Mouse (Mus musculus) macrophage (primary cell): ENCODE results near the gene Lrsam1. TPM values are rescaled to one million over a fixed set of nuclear protein-coding genes. Genes with fewer than 3 reads are reported as not detected.
A peak's percentile ranks its signal among the peaks of the same experiment; 100 is the strongest.

Source experiments
- H3K27ac ChIP-seq: fragments of 350-480 bp; formaldehyde crosslinking; 2 replicates; pipeline ENCODE4 v1.9.0; 2021
- H3K36me3 ChIP-seq: fragments of 350-480 bp; formaldehyde crosslinking; 2 replicates; pipeline ENCODE4 v1.9.0; 2021; ENCODE audit errors: inconsistent target
- H3K4me3 ChIP-seq: fragments of 350-480 bp; formaldehyde crosslinking; 2 replicates; pipeline ENCODE4 v1.9.0; 2021; ENCODE audit errors: inconsistent target
- H3K79me2 ChIP-seq: fragments of 350-480 bp; formaldehyde crosslinking; 2 replicates; pipeline ENCODE4 v1.9.0; 2021; ENCODE audit errors: inconsistent target
- WGBS: methylation state at CpG from one replicate; pipeline ENCODE4 v1.1.7; 2026; ENCODE audit warnings: inconsistent platforms; ENCODE audit not compliant: missing documents; 5-methylcytosine and 5-hydroxymethylcytosine counted together
- polyA plus RNA-seq: library from polyadenylated mRNA; stranded (reverse); fragments of 250-400 nt; gene quantifications from 3 replicates; pipeline ENCODE4 v1.2.4, GENCODE M21; 2018; ENCODE audit warnings: inconsistent platforms

Lrsam1 gene
- polyA plus RNA-seq, 1 experiment from 2014 or later, result 12.2 TPM

GRCm38 (mm10) chr2:32981281-32981680 lies 19.9 kb upstream of the Lrsam1 start:
- Histone ChIP-seq H3K79me2 (no peaks in the 10 kb centered on the region; the same call in 1 of the 2 replicates), H3K4me3 (peak overlapping the region; percentile 55), H3K36me3 (peaks cover 5% of the 10 kb centered on the region; the same call in 1 of the 2 replicates), H3K27ac (no peak overlapping the region)
- WGBS, result 8% methylated on average over 20 of the region's 23 CpGs

- H3K4me3 ChIP-seq, result no peak overlapping the region
- H3K79me2 ChIP-seq, result no peaks in the 10 kb centered on the region; the same call in 1 of the 2 replicates
- no peak overlapping the region for H3K27ac ChIP-seq
- 98% methylated on average over 7 of the region's 7 CpGs for WGBS
- peaks cover 20% of the 10 kb centered on the region; the same call in 1 of the 2 replicates for H3K36me3 ChIP-seq
Measured at GRCm38 (mm10) chr2:32979675-32980074, 18.3 kb upstream of the Lrsam1 start.

DNA sequence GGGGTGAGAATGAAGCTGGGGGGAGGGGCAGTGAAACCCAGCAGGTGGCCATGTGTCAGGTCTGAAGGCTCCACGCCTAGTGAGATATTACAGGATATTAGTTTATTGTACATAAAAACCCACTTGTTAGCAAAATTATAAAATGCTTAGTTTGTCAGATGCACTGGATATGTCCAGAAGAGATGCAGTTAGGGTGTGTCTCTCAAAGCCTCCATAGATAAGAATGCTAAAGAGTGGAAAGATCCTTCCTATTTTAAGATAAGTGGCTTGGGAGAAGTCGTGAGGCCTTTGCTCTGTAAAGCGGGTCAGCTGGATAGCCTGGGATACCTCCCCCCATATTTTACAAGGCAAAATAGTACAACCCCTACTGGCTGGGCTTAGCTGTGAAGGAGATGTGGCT lies 17.3 kb upstream of the Lrsam1 start:
- Histone ChIP-seq H3K79me2 (no peaks in the 10 kb centered on the region; the same call in 1 of the 2 replicates), H3K36me3 (peaks cover 30% of the 10 kb centered on the region), H3K4me3 (no peak overlapping the region), H3K27ac (no peak overlapping the region)
- 92% methylated on average over 3 of the region's 3 CpGs for WGBS

DNA sequence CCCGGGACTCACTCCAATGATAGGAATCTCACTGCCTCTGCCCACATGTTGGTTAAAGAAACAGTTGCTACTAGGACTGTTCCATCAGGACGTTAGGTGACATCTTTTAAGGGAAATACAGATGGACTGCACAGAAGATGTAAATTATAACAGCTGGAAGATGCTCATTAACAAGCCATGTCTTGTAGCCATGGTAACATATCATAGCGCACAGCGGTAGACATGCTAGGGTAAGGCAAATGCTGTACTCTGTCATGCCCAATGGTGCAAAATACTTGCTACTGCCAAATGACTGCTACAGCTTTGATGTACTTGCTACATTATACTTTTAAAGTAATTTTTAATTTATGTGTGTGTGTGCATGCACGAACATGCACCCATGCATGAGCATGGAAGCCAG lies 15.7 kb upstream of the Lrsam1 start:
- no peak overlapping the region for H3K27ac ChIP-seq
- peaks cover 39% of the 10 kb centered on the region for H3K36me3 ChIP-seq
- WGBS, result 99% methylated on average over 5 of the region's 5 CpGs
- no peak overlapping the region for H3K4me3 ChIP-seq
- H3K79me2 ChIP-seq, result no peaks in the 10 kb centered on the region; the same call in 1 of the 2 replicates

DNA sequence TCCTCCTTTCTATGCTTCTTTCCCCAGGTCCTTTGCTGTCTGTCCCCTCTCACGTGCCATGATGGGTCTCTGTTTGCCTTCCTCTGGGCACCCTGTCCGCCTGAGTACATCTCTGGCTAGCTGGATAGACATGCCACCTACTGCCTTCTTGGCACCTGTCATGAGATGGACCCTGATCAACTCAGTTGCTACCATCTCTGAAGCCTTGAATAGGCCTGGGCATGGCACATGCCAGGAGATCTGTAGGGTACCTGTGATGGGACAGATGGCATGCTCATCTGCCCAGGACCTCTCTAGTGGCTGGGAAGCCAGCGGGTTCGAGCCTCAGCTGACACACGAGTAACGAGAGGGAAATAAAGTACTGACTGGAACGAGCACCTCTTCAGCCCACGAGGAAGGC lies 12.8 kb upstream of the Lrsam1 start:
- H3K27ac ChIP-seq, result no peak overlapping the region
- H3K4me3 ChIP-seq, result no peak overlapping the region
- peaks cover 39% of the 10 kb centered on the region for H3K36me3 ChIP-seq
- no peaks in the 10 kb centered on the region for H3K79me2 ChIP-seq
- 99% methylated on average over 7 of the region's 8 CpGs for WGBS

GRCm38 (mm10) chr2:32971235-32971634 lies 9.8 kb upstream of the Lrsam1 start:
- 89% methylated on average over 7 of the region's 9 CpGs for WGBS
- Histone ChIP-seq H3K36me3 (peaks cover 34% of the 10 kb centered on the region), H3K27ac (no peak overlapping the region), H3K79me2 (peaks cover 13% of the 10 kb centered on the region), H3K4me3 (no peak overlapping the region)

- no peak overlapping the region for H3K4me3 ChIP-seq
- H3K79me2 ChIP-seq, result peaks cover 18% of the 10 kb centered on the region
- peak overlapping the region; percentile 98 for H3K27ac ChIP-seq
- peaks cover 19% of the 10 kb centered on the region for H3K36me3 ChIP-seq
- 29% methylated on average over 8 of the region's 8 CpGs for WGBS
Measured at GRCm38 (mm10) chr2:32969326-32969725, 7.9 kb upstream of the Lrsam1 start.

- peaks cover 11% of the 10 kb centered on the region; the same call in 1 of the 2 replicates for H3K36me3 ChIP-seq
- peak overlapping the region; percentile 81; the same call in 1 of the 2 replicates for H3K4me3 ChIP-seq
- 79% methylated on average over 9 of the region's 9 CpGs for WGBS
- H3K27ac ChIP-seq, result peak overlapping the region; percentile 98
- peaks cover 30% of the 10 kb centered on the region for H3K79me2 ChIP-seq
Measured at GRCm38 (mm10) chr2:32968024-32968614, 6.7 kb upstream of the Lrsam1 start.

GRCm38 (mm10) chr2:32966689-32967631 lies 5.5 kb upstream of the Lrsam1 start:
- Histone ChIP-seq H3K36me3 (peaks cover 8% of the 10 kb centered on the region; the same call in 1 of the 2 replicates), H3K79me2 (peaks cover 42% of the 10 kb centered on the region), H3K27ac (peak overlapping the region; percentile 98), H3K4me3 (peak overlapping the region; percentile 81)
- WGBS, result under 1% methylated on average over 55 of the region's 55 CpGs

DNA sequence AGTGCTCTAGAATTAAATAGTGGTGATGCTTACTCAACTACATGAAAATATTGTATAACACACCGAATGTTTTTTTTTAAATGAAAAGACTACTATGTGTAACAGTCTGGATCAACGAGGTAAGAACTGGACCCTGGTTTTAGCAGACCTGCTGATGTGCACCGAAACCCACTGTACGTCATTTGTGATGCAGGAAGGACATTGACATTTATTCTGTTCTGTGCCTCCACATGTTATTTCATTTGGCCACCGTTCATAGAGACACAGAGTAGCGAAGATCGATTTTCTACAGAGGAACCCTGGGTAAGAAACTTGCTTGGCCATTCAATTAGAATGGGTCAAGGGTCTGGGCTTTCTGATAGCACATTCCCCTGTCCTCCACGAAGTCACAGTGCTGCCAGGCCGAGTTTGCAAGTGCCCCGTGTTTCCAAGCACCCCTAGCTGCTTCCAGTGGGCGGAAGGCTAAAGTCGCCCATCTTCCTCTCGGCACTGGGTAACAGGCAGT lies 4.8 kb upstream of the Lrsam1 start:
- Histone ChIP-seq H3K36me3 (peaks cover 8% of the 10 kb centered on the region; the same call in 1 of the 2 replicates), H3K79me2 (peaks cover 46% of the 10 kb centered on the region), H3K27ac (peak overlapping the region; percentile 98), H3K4me3 (peak overlapping the region; percentile 81)
- WGBS, result 16% methylated on average over 13 of the region's 13 CpGs

DNA sequence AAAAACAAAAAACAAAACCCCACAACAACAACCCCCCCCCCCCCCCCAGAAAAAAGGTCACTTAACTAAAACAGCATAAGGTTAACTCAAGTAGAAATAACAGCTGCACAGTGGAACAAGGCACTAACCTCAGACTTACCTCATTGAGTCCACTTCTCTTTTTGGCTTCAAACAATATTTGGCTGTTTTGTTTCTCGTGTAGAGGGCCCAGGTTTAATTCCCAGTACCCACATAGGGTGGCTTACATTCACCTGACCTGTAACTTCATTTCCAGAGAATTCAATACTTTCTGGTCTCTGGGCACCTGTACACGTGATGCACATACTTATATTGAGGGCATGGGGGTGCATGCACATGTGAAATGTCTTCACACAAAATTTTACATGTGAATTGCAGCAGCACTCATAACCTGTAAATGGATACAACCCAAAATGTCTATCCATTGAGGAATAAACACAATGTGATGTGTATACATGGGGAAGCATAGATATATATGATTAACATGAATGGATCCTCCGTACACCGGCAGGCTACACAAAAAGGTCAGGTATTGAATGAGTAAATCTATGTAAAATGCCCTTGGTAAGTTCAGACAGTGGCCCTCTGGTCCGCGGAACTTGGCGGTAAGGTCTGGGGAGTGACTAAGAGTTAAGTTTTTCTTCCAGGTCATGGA lies 4.2 kb upstream of the Lrsam1 start:
- Histone ChIP-seq H3K4me3 (no peak overlapping the region), H3K36me3 (peaks cover 8% of the 10 kb centered on the region; the same call in 1 of the 2 replicates), H3K27ac (peak overlapping the region; percentile 98), H3K79me2 (peaks cover 51% of the 10 kb centered on the region)
- 51% methylated on average over 7 of the region's 7 CpGs for WGBS

GRCm38 (mm10) chr2:32964659-32965457 lies 3.4 kb upstream of the Lrsam1 start:
- peaks cover 52% of the 10 kb centered on the region for H3K79me2 ChIP-seq
- no peak overlapping the region for H3K4me3 ChIP-seq
- peak overlapping the region; percentile 70 for H3K27ac ChIP-seq
- H3K36me3 ChIP-seq, result peaks cover 8% of the 10 kb centered on the region; the same call in 1 of the 2 replicates
- 45% methylated on average over 8 of the region's 10 CpGs for WGBS

DNA sequence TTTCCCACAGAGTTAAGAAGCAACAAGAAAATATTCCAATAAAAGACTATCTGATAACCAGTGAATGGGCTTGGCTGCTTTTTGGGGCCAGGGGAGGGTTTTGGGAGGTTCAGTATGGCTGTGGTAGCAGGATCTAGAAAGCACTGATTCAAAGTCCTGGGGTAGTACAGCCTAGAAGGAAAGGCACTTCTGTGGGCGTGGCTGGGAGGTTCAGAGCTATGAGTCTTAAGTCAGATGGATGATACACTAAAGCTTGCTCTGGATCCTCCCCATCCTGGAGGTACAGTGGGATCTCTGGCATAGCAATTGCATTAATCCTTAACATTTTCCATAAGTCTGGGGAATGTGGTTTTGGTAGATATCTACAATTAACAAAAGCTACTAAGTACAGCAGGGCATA lies 2.6 kb upstream of the Lrsam1 start:
- H3K4me3 ChIP-seq, result no peak overlapping the region; the same call in 1 of the 2 replicates
- H3K79me2 ChIP-seq, result peaks cover 52% of the 10 kb centered on the region
- H3K36me3 ChIP-seq, result peaks cover 8% of the 10 kb centered on the region; the same call in 1 of the 2 replicates
- 78% methylated on average over 1 of the region's 1 CpGs for WGBS
- H3K27ac ChIP-seq, result peak overlapping the region; percentile 70
